Mouse (Mus musculus): ENCODE data around the gene Wbp11.

Wbp11 gene

DNA sequence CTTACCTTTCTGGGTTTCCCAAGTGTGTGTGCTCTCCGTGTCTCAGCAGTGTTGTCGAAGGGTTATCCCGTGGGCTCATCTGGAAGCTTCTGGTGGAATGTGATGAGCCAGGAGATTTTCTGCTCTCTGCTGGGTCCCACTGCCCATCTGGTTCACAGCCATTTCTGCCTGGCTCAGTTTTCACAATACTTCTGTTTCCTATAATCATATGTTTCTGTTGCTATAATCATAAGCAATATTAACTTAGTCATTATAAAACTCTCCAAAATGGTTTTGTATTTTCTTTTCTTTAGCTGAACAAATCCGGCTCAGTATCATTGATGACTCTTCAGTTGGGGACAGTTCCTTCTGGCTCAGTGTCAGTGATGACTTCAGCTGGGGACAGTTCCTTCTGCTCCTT lies 7.3 kb upstream of the Wbp11 start, which contains the start of gene Smco3:
Smco3 (minus strand) TSS at position 101 of the 400 bp plus-strand sequence.
- no peak for DNase-seq (ENCODE audit: low spot score)

DNA sequence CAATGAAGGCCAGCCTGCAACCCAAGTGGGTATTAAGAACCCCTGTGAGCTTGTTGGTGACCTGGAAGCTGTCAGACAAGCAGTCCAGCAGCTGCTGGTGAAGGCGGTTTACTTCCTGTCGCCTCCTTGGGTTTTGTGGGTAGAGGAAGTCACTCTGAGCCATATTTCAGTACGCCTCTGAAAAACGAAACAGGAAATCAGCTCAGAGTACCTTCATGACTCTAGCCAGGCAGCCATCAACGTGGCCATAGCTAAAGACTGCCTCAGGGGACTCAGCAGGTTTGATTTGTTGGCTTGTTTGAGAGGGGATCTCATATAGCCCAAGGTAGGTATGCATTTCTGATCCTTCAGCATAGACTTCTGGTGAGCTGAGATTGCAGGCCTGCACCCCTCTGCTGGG lies 3.7 kb upstream of the Wbp11 start:
- no peak for DNase-seq (ENCODE audit: low spot score)

GRCm38 (mm10) chr6:136828681-136829080 lies 648 bp upstream of the Wbp11 start:
- no peak for DNase-seq (ENCODE audit: low spot score)

DNA sequence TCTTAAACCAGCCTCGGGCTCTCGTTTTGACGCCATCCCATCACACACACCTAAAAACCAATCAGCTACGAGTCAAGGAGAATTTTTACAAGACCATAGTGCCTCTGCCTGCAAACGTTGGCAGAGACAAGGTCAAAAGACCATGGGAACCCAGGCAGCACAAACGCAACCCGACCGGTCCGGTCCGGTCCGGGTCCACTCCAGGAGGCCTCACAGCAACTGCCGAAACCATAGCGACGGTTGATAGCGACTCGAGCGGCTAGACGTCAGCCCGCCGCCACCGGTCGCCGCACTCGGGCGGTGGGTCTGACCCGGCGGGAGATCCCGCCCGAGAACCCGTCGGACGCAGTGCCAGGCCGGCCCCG lies 535 bp downstream of the Wbp11 start, which contains the start of gene BC049715:
BC049715 (plus strand) TSS at position 111 of the 365 bp plus-strand sequence.
- DNase-seq (ENCODE audit: low spot score) = no peak

DNA sequence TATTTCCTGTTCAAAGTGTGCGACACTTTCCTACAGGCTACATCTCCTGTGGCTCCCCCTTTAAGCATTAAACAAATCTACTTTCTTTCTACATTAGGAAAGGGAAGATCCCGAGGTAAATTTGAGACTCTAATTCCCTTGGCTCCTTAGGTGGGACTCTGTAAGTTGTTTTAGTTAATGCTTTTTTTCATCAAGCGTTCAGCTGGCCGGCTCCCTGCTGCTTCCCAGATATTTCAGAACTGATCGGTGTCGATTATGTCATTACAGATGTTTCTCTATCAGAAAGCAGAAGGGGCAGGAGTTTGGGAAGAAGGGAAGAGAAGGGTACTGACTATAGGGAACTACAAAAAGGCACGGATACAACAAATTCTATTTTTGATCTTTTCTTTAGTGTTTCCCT lies 917 bp downstream of the Wbp11 start:
- no peak for DNase-seq (ENCODE audit: low spot score)

DNA sequence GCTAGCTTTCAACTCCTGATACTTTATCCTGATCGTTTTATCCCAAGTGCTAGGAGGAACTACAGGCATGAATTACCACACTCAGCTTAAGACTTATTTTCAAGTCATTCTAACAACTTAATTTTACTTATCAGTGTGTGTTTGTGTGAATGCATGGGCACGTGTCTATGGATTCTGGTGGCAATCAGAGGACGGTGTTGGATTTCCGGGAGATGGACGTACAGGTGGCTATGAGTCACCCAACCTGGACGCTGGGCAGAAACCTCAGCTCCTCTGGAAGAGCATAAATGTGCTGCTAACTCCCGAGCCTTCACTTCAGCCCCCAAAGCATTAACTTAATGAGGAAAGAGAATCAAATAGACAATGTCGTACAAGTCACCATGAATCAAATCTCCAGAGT lies 3.0 kb downstream of the Wbp11 start:
- no peak for DNase-seq (ENCODE audit: low spot score)

GRCm38 (mm10) chr6:136821086-136821485 lies 6.9 kb downstream of the Wbp11 start:
- DNase-seq (ENCODE audit: low spot score) = no peak

GRCm38 (mm10) chr6:136820381-136820780 lies 7.7 kb downstream of the Wbp11 start:
- DNase-seq (ENCODE audit: low spot score) = no peak

- no peak for DNase-seq (ENCODE audit: low spot score)
These were observed 10.5 kb downstream of the Wbp11 start for GRCm38 (mm10) chr6:136817549-136817948.

- DNase-seq (ENCODE audit: low spot score) = no peak
These were observed 11.2 kb downstream of the Wbp11 start for GRCm38 (mm10) chr6:136816826-136817225.

DNA sequence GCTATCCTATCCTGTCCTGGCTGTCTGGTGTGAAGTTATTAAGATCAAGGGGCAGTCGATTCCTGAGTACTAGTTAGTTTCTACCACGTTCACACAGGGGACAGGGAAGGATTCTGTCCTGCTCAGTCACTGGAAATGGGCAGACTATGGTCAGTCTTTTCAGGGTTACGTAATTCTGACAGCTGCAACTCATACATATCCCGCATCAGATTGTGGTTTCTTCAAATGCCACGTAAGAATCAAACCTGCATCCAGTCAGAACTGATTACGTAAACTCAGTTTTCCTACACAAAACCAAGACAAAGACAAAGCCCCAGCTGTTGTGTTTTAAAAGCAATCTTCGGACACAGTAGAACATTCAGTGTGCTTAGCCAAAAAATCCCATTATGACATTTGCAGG lies 12.7 kb downstream of the Wbp11 start:
- no peak for DNase-seq (ENCODE audit: low spot score)

DNA sequence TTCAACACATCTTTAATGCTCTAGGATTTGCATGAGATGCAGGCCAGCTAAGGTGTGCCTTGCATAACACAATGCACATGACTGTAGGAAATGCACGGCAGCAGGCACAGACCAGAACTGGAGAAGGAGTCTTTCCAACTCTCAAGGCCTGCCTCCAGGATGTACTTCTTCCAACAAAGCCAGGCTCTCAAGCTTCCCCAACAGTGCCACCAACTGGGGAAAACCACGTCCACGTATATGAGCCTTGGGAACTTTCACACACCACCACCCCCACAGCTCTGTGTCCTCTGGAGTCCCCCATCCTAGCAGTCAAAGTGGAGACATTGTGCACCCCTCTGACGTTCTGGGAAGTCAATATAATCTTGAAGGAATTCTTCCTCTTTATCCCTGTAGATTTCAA lies 14.9 kb downstream of the Wbp11 start:
- DNase-seq (ENCODE audit: low spot score) = no peak

DNA sequence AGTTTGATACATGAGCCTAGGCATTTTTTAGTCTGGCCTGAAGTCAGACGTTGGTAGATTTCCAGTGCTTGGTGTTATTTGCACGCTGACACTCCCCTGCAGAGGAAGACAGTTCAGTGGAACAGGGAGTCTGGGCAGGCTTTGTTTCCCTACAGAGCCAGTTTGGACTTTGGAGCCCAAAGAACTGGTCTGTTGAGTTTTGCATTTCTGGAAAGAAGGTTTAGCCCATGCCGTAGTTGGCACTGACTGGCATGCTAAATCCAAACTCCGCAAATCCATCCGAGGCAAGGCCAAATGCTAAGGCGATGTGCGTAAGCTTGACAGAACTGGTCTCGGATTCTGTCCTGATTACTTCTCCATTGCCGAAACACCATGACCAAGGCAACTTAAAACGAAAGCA lies 16.8 kb downstream of the Wbp11 start:
- DNase-seq (ENCODE audit: low spot score) = no peak

DNA sequence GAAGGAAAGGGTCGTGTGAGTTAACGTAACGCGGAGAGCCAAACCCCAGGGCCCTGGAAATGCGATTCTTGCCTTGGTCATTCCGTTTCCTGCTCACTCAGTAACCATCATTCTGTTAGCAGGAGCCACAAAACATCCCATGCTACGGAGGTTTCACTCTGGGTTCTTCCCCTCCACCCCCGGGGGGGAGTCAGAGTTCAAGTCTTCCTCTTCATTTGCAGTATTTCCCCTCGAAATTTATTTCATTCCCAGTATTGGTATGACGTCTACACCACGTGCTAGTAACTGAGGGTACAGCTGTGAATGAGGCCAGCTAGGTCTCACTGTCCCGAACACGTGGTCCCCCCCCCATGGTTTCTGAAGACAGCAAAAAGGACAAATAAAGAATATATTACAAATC lies 18.4 kb downstream of the Wbp11 start:
- DNase-seq (ENCODE audit: low spot score) = no peak

DNA sequence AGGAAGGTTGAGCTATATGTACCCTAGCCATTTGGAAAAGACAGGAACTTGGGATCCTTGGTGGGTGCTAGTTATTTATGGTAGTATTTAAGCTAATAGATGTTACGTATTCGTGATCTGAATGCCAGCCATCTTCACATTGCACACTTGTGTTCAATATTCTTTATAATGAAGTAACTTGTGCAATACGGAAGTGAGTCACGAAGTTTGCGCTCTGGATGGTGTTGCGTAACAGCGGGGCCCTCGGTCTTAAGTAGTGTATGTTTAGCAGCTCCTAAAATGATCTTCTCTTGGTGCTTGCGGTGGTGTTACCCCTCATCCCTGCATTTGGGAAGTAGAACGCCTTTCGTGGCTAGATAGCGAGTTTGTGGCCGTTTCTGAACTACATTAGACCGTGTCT lies 19.0 kb downstream of the Wbp11 start:
- DNase-seq (ENCODE audit: low spot score) = peak; percentile 38

DNA sequence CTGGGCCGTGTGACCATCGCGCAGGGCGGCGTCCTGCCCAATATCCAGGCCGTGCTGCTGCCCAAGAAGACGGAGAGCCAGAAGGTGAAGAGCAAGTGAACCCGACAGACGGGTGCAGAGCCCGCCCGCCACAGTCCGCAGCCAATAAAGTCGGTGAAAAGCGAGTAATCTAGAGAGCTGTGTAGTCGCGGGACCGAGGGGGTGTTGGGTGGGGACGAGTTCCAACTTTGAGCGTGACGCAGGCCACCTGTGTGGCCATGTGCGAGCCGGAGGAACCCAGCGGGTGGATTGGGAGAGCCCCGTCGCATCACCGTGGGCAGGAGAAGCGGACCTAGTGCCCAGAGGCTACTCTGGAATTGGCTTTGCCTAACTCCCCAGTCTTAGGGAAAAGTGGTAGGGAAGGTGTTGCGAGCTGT lies 19.4 kb downstream of the Wbp11 start:
- peak; percentile 49 for DNase-seq (ENCODE audit: low spot score)

DNA sequence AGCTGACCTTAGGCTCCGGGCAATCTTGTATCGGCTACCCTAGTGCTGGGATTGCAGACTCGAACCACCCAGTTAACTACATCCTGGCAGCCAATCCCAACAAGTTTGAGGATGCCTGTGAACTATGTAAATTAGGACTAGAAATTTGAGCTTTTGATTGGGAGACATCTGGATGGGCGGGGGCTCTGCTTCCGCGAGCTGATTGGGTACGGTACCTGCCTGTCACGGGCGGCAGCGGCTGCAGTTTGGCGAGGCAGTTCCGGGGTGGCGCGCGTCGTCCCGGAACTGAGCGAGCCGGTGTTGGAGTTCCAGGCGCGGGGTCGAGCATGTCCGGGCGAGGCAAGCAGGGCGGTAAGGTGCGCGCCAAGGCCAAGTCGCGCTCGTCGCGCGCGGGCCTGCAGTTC lies 20.0 kb downstream of the Wbp11 start, which contains the start of gene H2afj:
H2afj (plus strand) TSS at position 231 of the 404 bp plus-strand sequence.
- DNase-seq (ENCODE audit: low spot score) = peak; percentile 97

DNA sequence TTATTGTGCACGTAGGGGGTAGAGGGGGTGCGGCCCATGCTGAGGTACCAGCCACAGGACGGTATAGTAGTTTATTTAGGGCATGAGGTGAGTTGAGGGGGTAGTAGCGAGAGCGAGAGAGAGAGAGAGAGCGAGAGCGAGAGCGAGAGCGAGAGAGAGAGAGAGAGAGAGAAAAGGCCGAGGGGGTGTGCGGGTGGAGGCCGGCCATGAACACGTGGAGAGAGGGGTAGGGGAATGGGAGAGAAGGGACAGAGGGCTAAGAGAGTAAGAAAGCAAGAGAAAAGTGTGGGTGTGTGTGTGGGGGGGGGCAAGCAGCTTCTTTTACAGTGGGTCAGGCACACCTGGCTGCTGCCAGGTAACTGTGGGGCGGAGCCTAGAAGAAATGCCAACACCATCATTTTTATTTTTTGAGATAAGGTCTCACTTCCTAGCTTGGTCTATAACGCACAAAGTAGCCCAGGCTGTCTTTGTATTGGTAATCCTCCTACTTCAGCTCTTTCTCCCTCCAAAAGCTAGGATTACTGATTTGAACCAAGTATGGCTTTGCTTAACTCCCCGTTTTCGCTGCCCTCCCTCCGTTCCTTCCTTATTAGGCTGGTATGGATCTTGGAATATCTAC lies 20.5 kb downstream of the Wbp11 start:
- no peak for DNase-seq (ENCODE audit: low spot score)

- no peak for DNase-seq (ENCODE audit: low spot score)
These were observed 21.2 kb downstream of the Wbp11 start for GRCm38 (mm10) chr6:136806819-136807218.

DNA sequence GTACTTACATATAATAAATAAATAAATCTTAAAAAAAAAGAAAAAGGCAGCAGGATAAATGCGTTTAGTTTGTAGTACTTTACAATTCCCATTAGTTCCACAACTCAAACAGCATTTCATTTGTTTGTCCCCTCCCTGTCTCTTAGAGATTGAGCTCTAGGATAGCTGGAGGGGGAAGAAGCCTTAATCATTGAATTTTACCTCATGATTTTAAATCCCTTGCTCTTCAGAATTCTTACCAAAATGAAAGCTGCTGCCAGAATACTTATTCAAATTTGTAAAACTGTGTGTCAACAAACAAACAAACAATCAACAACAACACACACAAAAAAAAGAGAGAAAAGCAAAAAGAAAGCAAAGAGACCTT lies 22.6 kb downstream of the Wbp11 start:
- no peak for DNase-seq (ENCODE audit: low spot score)

DNA sequence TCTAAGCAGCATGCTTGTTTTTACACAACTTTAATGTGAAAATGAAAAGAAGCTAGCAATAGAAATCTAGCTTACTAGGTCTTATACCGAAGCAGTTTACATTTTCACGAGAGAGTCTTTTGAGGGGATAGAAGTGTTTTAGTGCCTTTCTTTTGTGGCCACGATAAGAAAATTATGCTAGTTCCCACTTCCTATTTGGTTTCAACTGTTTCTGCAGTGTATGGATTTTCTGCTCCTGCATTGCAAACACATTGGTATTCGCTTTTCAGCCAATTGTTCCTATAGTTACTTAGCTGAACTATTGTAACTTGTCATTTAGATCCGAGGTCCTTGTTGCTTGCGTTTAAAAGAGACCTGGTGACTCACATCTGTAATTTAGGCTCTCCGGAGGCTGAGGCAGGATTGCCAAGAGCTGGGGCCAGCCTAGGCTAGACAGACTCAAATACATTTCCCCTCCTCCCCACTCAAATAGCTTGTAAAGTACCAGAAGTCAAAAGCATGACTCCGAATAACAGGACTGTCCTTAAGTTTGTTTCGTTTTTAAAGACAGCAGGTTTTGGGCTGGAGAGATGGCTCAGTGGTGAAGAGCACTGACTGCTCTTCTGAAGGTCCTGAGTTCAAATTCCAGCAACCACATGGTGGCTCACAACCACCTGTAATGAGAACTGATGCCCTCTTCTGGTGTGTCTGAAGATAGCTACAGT lies 23.2 kb downstream of the Wbp11 start:
- DNase-seq (ENCODE audit: low spot score) = no peak

DNA sequence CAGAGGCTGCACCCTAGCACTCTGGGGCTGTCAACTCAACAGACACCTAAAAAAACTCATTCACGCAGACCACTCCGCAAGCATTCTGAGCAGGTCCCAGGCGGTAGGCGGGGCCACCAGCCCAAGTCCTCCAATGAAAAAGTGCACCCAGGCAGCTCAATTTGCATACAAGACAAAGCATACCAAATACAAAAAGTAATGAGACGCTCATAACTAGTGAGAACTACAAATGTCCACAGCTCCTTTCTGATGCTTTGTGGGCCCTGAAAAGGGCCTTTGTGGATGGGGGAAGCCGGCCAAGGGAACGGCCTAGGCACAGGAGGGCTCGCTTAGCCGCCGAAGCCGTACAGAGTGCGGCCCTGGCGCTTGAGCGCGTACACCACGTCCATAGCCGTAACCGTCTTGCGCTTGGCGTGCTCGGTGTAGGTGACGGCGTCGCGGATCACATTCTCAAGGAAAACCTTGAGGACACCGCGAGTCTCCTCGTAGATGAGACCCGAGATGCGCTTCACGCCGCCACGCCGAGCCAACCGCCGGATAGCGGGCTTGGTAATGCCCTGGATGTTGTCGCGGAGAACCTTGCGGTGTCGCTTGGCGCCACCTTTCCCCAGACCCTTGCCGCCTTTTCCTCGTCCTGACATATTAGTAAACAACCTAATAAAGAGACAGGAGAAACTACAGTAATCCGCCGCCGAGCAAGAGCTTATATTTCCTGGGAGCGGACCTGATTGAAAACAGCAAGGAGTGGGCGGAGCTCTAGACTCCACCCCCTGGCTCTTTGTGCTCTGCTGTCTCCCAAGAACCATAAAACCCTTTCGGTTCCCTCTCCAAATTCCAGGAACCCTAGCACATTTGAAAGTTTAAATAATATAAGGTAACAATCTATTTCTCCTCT lies 24.0 kb downstream of the Wbp11 start, which contains the start of gene Hist4h4:
Hist4h4 (minus strand) TSS at position 677 of the 895 bp plus-strand sequence.
- peak; percentile 93 for DNase-seq (ENCODE audit: low spot score)

Measured in spleen, adult 12 weeks (tissue).